Mouse (Mus musculus) spleen, postnatal 36 days (tissue): ENCODE results near the gene Olfr685.

Experiments used
- DNase-seq, 2 experiments: peaks; one replicate each; pipeline ENCODE4 v3.0.0; 2022; ENCODE audit warnings: low spot score in 2 of 2, mixed read lengths in 1 of 2

The Olfr685 gene

GRCm38 (mm10) chr7:105185912-105186311, at the start of gene Olfr685:
Olfr685 (minus strand) TSS chr7:105186012.
- no peak for DNase-seq

- DNase-seq, result no peak
Observed at GRCm38 (mm10) chr7:105229386-105229785, 43.6 kb upstream of the Olfr685 start.

DNA sequence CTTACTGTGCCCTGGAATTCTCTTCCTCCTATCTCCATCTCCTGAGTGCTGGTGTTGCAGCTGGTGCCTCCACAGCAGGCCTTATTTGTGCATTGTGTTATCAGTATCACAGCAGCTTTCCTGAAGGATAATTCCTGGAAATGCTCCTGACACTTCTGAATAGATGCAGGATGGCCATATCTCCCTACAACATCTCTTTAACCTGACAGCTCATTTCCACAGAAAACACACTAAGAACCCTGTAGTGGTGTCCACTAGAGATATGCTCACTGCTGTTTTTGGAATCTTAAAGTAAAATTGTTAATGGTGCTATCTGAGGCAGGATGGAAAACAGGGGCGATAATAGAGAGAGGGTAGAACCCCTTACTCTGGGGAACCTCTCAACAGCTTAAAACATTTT, 42.3 kb upstream of the Olfr685 start:
- no peak for DNase-seq

DNA sequence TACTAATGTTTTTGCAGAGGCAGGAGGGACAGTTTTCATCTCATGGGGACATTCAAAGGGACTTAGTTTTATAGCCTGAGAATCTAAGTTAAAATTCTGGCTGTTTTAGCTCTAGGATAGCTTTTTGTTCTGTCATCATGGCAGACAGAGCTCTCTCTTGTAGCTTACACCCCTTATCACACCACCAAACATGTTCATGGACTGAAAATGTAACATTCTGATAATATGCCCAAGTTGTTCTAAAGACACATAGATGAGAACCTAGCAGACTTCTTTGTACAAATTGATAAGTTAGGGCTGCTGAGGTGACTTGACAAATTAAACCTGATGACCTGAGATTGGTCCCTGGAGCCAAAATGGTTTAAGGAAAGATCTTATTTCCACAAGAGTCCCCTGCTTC, 40.9 kb upstream of the Olfr685 start:
- no peak for DNase-seq

DNA sequence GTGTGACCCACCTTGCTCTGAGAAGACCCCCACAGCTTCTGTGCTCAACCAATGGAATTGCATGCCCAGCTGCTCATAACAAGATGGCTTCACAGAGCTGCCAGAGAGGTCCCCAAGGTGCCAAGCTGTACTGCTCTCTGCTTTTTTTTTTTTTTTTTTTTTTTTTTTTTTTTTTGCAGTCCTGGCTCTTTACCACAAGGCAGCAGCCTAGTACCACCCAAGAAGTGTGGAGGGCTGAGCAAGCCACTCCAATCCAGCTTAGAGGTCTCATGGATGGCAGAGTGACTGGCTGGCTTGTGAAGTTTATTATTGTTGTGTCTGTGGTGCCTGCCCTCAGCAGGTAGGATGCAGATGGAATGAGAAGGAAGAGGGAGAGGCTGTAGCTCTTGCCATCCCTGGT, 40.3 kb upstream of the Olfr685 start:
- no peak for DNase-seq

DNA sequence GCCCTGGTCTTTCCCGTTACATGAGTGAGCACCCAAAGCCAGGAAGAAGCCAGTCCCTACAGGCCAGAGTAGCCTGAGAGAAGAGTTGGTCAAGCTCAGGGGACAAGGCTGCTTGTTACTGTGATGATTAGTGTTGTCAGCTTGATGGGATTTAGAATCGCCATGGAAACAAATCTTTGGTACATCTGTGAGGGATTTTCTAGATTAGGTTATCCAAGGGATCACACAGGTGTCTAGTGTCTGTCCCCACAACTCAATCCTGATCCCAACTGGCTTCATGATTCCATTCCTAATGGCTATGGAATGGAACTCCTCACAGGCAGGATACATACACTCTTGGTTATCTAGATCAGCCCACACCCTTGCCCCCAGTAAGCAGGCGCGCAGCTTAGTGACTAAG, 32.5 kb upstream of the Olfr685 start:
- DNase-seq, result no peak

DNA sequence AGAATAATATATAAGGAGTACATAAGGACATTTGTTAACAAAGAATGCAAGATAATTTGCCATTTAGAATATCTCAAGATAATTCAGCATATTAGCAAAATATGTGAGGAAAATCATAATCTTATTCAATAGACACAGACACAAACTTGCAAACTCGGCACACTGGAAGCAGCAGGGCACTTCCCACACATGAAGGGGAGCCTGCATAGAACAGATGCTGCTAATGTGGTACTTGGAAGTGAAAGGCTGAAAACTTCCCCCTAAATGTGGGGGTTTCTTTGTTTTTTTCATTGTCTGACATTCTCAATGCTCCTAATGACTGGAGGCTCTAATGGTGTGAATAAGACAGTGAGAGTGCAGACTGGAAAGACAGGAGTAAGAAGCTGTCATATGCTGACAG, 28.9 kb upstream of the Olfr685 start:
- no peak for DNase-seq

DNA sequence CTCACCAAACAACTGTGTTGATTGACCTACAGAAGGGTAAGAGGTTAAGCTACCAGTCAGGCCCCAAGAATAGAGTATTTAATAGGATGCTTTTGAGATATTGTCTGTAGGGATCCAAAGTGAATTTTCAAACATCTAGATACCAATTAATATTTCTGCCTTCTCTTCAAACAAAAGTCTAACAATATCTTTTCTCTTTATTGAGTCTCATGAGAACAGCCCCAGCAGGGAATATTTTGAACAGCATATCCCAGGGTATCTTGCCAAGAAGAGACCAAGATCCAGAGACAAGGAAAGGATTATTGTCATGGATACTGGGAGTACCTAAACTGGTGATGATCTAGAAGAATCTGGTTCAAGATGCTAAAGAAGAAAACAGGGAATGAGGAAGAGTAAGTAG, 21.6 kb upstream of the Olfr685 start, which contains the start of gene Olfr686:
Gene Olfr686, minus strand, starts transcription at position 101 of the 400 bp plus-strand sequence.
- DNase-seq, result no peak

DNA sequence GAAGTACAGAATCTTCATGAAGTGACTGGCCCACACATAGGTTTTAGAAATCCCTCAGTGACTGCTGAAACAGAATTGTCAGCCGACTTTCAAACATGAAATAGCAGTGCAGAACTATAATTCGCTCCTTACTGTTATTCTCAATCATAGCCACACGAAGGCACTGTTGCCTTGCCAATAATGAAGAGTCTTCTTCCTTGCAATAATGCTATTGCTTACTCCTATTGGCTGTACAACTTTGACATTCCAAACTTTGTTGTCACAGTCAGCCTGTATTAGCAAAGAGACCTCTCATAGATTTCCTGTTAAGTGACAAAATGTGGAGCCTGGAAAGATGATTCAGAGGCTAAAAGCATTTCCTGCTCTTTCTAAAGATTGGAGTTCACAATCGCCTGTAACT, 15.0 kb downstream of the Olfr685 start:
- DNase-seq, result no peak

- DNase-seq, result no peak
Observed at GRCm38 (mm10) chr7:105163553-105163952, 22.3 kb downstream of the Olfr685 start, which contains the start of gene Olfr684. Olfr684 (minus strand) TSS chr7:105163653.

DNA sequence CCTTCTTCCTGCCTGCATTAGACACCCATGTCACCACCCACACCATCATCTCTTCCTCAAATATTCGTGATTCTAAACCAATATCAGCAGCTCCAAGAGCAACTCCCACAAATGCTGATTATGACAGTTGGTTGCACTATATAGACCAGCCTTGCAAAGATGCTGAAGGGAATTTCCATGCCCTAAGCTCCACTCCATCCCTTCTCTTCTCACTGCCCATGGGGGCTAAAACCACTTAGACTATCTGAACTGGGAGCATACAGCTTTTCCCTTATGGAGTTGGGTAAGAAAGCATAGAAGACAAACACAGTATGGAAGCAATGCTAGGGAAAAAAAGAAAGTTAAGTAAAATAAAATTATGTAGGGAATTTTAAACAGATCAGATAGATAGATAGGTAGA, 38.9 kb downstream of the Olfr685 start, which contains the start of gene Olfr683:
Gene Olfr683, minus strand, starts transcription at position 101 of the 400 bp plus-strand sequence.
- DNase-seq, result no peak

GRCm38 (mm10) chr7:105141275-105141674, 44.5 kb downstream of the Olfr685 start:
- no peak for DNase-seq
